Mouse (Mus musculus) neural tube, embryonic 15.5 days (tissue): ENCODE results near the gene Eri3. TPM values are rescaled to one million over a fixed set of nuclear protein-coding genes. Genes with fewer than 3 reads are reported as not detected.

Experiments used
- ATAC-seq: fragments of 200-750 bp; cut with Nextera tagmentation; 2 replicates; pipeline ENCODE4 v1.8.0; 2017; ENCODE audit warnings: mild to moderate bottlenecking, moderate TSS enrichment, moderate library complexity; ENCODE audit not compliant: low FRiP score
- H3K27ac ChIP-seq: fragments of 300-500 bp; sonication (generic); replicated peaks from 2 replicates; pipeline ENCODE4 v1.5.1; 2015; ENCODE audit warnings: mild to moderate bottlenecking, inconsistent platforms
- H3K27me3 ChIP-seq: fragments of 300-500 bp; sonication (generic); replicated peaks from 2 replicates; pipeline ENCODE4 v1.6.1; 2015; ENCODE audit warnings: inconsistent platforms
- H3K36me3 ChIP-seq: fragments of 300-500 bp; sonication (generic); 2 replicates; pipeline ENCODE4 v1.6.1; 2015; ENCODE audit warnings: inconsistent platforms
- H3K4me1 ChIP-seq: fragments of 300-500 bp; sonication (generic); 2 replicates; pipeline ENCODE4 v1.6.1; 2015; ENCODE audit warnings: inconsistent platforms
- H3K4me2 ChIP-seq: fragments of 300-500 bp; sonication (generic); 2 replicates; pipeline ENCODE4 v1.6.1; 2015; ENCODE audit warnings: inconsistent platforms, mild to moderate bottlenecking, moderate library complexity
- H3K4me3 ChIP-seq: fragments of 300-500 bp; sonication (generic); replicated peaks from 2 replicates; pipeline ENCODE4 v1.5.1; 2015; ENCODE audit warnings: mild to moderate bottlenecking, inconsistent platforms
- H3K9ac ChIP-seq: fragments of 300-500 bp; sonication (generic); replicated peaks from 2 replicates; pipeline ENCODE4 v1.6.1; 2015; ENCODE audit warnings: mild to moderate bottlenecking, inconsistent platforms
- H3K9me3 ChIP-seq: fragments of 300-500 bp; sonication (generic); replicated peaks from 2 replicates; pipeline ENCODE4 v1.6.1; 2016; ENCODE audit warnings: inconsistent platforms
- WGBS: fragments of 180-500 bp; shearing (Covaris S2); methylation state at CpG from one replicate; pipeline ENCODE4 v1.1.7; 2015; ENCODE audit warnings: mixed read lengths; 5-methylcytosine and 5-hydroxymethylcytosine counted together
- microRNA-seq: library from miRNA; unstranded; fragments of <30 nt; microRNA quantifications from one replicate; pipeline ENCODE4, GENCODE M21; 2017
- polyA plus RNA-seq: library from polyadenylated mRNA; unstranded; fragments of >200 nt; fragmentation: Nextera tagmentation; extraction: Ambion mirVana; gene quantifications from 2 replicates; pipeline ENCODE4 v1.2.1, GENCODE M21; 2015

Eri3 gene
- polyA plus RNA-seq, 1 experiment from 2014 or later: 244 TPM

DNA sequence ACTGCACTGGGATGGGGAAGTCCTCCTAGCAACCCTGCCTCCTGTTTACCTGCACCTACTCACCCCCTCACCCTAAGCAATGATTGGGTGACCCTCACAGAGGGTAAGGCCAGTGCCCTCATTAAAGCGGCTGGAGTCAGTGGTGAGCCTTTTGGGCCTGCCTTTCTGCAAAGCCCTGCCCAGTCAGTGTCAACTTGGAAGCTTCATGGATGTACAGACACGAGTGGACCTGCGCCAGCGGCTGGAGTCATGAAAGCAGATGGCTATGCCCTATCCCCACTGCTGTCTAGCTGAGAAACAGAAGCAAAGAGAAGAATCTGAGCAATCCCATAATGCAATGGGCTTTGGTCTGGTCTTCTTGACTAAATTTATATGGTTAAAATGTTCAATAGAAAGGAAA is 136.2 kb downstream of the Eri3 start:
- H3K9me3 ChIP-seq: no peaks in the 10 kb centered on the region
- no peak overlapping the region for H3K27ac ChIP-seq
- WGBS: 88% methylated on average over 4 of the region's 4 CpGs
- no peaks in the 10 kb centered on the region for H3K36me3 ChIP-seq
- no peak for ATAC-seq
- peaks cover 7% of the 10 kb centered on the region for H3K4me1 ChIP-seq
- no peak overlapping the region for H3K9ac ChIP-seq
- no peak overlapping the region for H3K4me2 ChIP-seq
- no peak overlapping the region for H3K4me3 ChIP-seq
- no peaks in the 10 kb centered on the region for H3K27me3 ChIP-seq

DNA sequence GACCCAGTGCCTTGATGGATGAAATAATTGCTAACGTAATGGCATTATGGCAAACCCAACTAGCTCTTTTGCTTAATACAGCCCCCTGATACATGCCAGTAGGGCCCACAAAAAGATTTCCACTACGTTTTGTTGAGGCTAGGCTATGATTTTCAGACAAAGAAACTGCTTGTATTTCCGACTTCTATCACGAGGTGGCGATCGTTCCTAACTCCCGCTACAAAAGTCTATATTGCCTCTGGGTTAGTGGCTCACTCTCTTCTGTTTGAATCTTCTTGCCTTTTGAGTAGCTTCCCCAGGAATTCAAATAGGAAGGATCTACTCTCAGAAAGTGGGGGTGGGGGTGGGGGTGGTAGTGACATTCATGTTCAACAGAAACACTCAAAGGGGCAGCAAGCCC is 155.2 kb downstream of the Eri3 start:
- WGBS: 5% methylated on average over 7 of the region's 7 CpGs
- Histone ChIP-seq H3K4me3 (no peak overlapping the region), H3K36me3 (no peaks in the 10 kb centered on the region), H3K9me3 (no peaks in the 10 kb centered on the region), H3K27me3 (no peaks in the 10 kb centered on the region), H3K27ac (no peak overlapping the region), H3K9ac (no peak overlapping the region), H3K4me1 (no peaks in the 10 kb centered on the region), H3K4me2 (no peak overlapping the region)
- no peak for ATAC-seq

DNA sequence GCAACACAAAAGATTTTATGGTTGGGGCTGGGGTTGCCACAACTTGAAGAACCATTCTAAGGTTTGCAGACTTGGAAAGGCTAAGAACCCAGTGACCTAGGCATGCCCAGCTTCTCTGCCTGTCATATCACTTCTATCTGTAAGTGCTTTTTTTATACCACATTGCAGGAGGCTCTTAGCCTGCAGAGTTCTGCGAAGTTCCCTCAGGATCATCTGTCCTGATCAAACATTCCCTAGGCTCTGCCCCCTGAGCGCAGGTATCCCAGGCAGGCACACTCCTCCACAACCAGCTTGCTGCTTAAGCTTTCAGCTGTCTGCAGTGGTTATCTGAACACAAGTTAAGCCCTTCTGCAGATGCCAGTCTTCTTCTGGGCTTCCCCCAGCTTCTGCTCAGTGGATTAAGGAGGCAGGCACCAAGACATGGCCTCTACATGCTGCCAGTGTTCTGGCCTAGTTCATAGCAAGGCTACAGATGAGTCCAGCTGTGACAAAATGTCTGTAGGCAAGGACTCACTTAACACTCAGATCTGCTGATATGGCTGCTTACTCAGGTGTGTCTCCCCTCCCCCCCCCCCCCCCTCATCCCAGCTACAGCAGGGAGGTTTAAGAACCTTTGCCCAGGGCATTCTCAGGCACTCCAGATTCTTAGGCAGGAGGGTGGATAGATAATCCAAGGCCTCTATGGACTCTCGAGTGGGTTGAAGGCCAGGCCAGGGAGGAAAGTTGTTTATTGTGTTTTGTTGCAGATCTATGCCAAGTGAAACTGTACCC is 158.8 kb downstream of the Eri3 start:
- ATAC-seq: no peak
- no peaks in the 10 kb centered on the region for H3K4me1 ChIP-seq
- no peak overlapping the region for H3K27ac ChIP-seq
- no peak overlapping the region for H3K4me2 ChIP-seq
- whole genome bisulfite sequencing: 77% methylated on average over 3 of the region's 3 CpGs
- H3K4me3 ChIP-seq: no peak overlapping the region
- no peaks in the 10 kb centered on the region for H3K36me3 ChIP-seq
- H3K9me3 ChIP-seq: no peaks in the 10 kb centered on the region
- no peak overlapping the region for H3K9ac ChIP-seq
- H3K27me3 ChIP-seq: no peaks in the 10 kb centered on the region

DNA sequence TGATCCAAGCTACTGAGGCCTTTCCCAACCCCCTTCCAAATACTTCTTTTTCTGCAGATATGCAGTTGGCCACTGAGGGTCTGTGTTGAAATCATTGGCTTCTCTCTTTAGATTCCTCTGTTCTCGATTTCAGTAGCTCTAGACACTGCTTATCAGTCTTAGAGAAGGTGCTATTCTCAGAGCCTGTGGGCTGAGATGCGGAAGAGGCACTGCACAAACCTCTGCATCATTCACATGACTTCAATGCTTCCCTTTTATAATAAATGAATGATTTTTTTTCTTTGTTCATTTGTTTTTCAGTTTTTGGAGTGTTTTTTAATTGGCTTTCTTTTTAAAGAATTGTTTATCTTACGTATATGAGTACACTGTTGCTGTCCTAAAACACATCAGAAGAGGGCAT is 162.1 kb downstream of the Eri3 start:
- Histone ChIP-seq H3K27me3 (no peaks in the 10 kb centered on the region), H3K36me3 (no peaks in the 10 kb centered on the region), H3K27ac (no peak overlapping the region), H3K4me1 (no peaks in the 10 kb centered on the region), H3K9me3 (no peaks in the 10 kb centered on the region), H3K4me2 (no peak overlapping the region), H3K4me3 (no peak overlapping the region), H3K9ac (no peak overlapping the region)
- 87% methylated on average over 3 of the region's 3 CpGs for WGBS
- no peak for ATAC-seq

DNA sequence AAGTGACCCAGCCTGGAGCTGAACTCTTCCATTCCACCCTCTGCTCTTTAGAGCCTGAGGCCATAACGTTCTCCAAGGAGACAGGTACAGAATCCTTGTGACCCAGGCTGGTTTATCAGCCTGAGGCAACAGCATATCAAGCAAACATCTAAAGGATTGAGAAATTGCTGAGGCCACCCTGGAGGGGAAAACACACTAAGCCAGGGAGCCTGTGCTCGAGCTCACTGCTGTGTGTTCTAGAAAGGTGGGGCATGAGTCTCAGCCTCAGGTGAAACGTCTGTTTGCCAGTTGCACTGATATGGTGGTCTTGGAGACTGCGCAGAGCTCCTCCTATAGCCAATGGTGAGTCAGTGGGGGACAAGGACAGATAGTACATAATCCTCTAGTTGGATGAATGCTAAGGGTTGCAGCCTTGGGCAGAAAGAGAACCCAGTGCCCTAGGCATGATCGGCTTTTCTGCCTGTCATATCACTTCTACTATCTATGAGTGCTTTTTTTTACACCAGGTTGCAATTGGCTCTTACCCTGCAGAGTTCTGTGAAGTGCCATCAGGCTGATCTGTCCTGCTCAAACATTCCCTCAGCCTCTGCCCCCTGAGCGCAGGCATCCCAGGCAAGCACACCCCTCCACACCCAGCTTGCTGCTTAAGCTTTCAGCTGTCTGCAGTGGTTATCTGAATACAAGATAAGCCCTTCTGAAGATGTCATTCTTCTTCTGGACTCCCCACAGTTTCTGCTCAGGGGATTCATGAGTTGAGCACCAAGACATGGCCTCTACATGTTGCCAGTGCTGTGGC is 163.3 kb downstream of the Eri3 start:
- 83% methylated on average over 6 of the region's 6 CpGs for WGBS
- Histone ChIP-seq H3K9me3 (no peaks in the 10 kb centered on the region), H3K27ac (no peak overlapping the region), H3K4me2 (no peak overlapping the region), H3K27me3 (no peaks in the 10 kb centered on the region), H3K9ac (no peak overlapping the region), H3K36me3 (no peaks in the 10 kb centered on the region), H3K4me1 (no peaks in the 10 kb centered on the region), H3K4me3 (no peak overlapping the region)
- ATAC-seq: no peak

Small RNA genes lying within 50 kb of the gene (microRNA-seq; reads per million reads assigned to microRNA genes)
- gene Gm25559: not detected

Other genes with a start within 250 kb of the Eri3 start
- 95.6 and 95.8 TPM in 2 replicates for gene Rnf220, start 53.3 kb upstream of the Eri3 start, polyA plus RNA-seq
- 70.7 and 73.1 TPM in 2 replicates for gene Dmap1, start 131.9 kb downstream of the Eri3 start, polyA plus RNA-seq
- not detected in 2 replicates for gene Gm12845, start 174.0 kb downstream of the Eri3 start, polyA plus RNA-seq
- gene Klf17, start 215.3 kb downstream of the Eri3 start, polyA plus RNA-seq: not detected in 2 replicates